Mouse (Mus musculus) brain, embryonic 14.5 days (tissue): Measurements from ENCODE around the gene Msantd1.

Experiments used
- CTCF ChIP-seq: fragments of 200-500 bp; IDR thresholded peaks from 2 replicates; pipeline ENCODE4 v1.5.1; 2012; ENCODE audit warnings: inconsistent platforms, mild to moderate bottlenecking, moderate library complexity, borderline replicate concordance; ENCODE audit not compliant: insufficient read depth, insufficient read length; ENCODE audit errors: extremely low read depth
- POLR2A ChIP-seq: fragments of 200-500 bp; IDR thresholded peaks from 2 replicates; pipeline ENCODE4 v1.6.1; 2012; ENCODE audit warnings: mild to moderate bottlenecking, inconsistent platforms, borderline replicate concordance; ENCODE audit not compliant: poor library complexity, insufficient read depth, insufficient read length, severe bottlenecking; ENCODE audit errors: extremely low read depth

- TF ChIP-seq CTCF (no peak), POLR2A (no peak)
These were observed 42.4 kb upstream of the Msantd1 start for GRCm38 (mm10) chr5:34865367-34865766.
